Mouse (Mus musculus): ENCODE measurements around the gene Fgb. TPM values are rescaled to one million over a fixed set of nuclear protein-coding genes. Genes with fewer than 3 reads are reported as not detected.

The Fgb gene
- total and polyA plus RNA-seq, 3 experiments: not detected

GRCm38 (mm10) chr3:83053758-83054157, 4.1 kb upstream of the Fgb start:
- H3K36me3 ChIP-seq (ENCODE audit: control insufficient read depth, insufficient read depth, low read length): no peaks in the 10 kb centered on the region
- intact Hi-C loops (cut with DNase I): loop anchor here (1.0 to 10.0 kb wide), 4 partner anchors 51 to 991 kb away; partner anchors contain the start of genes Rbm46 and Tmem131l
- 22% methylated on average over 10 of the region's 10 CpGs for WGBS
- no peak overlapping the region for H3K27ac ChIP-seq
- no peaks in the 10 kb centered on the region; the same call in 1 of the 2 replicates for H3K4me1 ChIP-seq (ENCODE audit: control insufficient read depth, insufficient read depth, low read length)
- DNase-seq: peak in 1 of 2 experiments; percentile 4
- no peak for TF ChIP-seq EP300 (IDR thresholded peaks at IDR 0.05; ENCODE audit: insufficient read depth, low read depth, low read length)
- peak; percentile 83 for TF ChIP-seq CTCF (IDR thresholded peaks at IDR 0.05)
- TF ChIP-seq POLR2A (IDR thresholded peaks at IDR 0.05; ENCODE audit: insufficient read depth, low read depth, low read length): no peak
- H3K9ac ChIP-seq (ENCODE audit: low read depth, low read length): no peak overlapping the region
- H3K4me3 ChIP-seq: no peak overlapping the region
- H3K27me3 ChIP-seq (ENCODE audit: control insufficient read depth, insufficient read depth, low read length): no peaks in the 10 kb centered on the region
- 0 out of 2 replicates have a peak, but pooled peaks cover 1% of the 10 kb centered on the region for H3K79me2 ChIP-seq (replicated peaks; ENCODE audit: control insufficient read depth, insufficient read depth, low read length)

GRCm38 (mm10) chr3:83053126-83053525, 3.5 kb upstream of the Fgb start:
- no peaks in the 10 kb centered on the region for H3K36me3 ChIP-seq (ENCODE audit: control insufficient read depth, insufficient read depth, low read length)
- H3K79me2 ChIP-seq (replicated peaks; ENCODE audit: control insufficient read depth, insufficient read depth, low read length): 0 out of 2 replicates have a peak, but pooled peaks cover 1% of the 10 kb centered on the region
- DNase-seq: no peak
- no peaks in the 10 kb centered on the region for H3K27me3 ChIP-seq (ENCODE audit: control insufficient read depth, insufficient read depth, low read length)
- TF ChIP-seq POLR2A (IDR thresholded peaks at IDR 0.05; ENCODE audit: insufficient read depth, low read depth, low read length): no peak
- TF ChIP-seq CTCF (IDR thresholded peaks at IDR 0.05): no peak
- no peak for TF ChIP-seq EP300 (IDR thresholded peaks at IDR 0.05; ENCODE audit: insufficient read depth, low read depth, low read length)
- 78% methylated on average over 7 of the region's 7 CpGs for WGBS
- no peak overlapping the region for H3K4me3 ChIP-seq
- no peak overlapping the region for H3K9ac ChIP-seq (ENCODE audit: low read depth, low read length)
- intact Hi-C loops (cut with DNase I): loop anchor here (1.0 to 10.0 kb wide), 4 partner anchors 51 to 992 kb away; partner anchors contain the start of genes Rbm46 and Tmem131l
- no peak overlapping the region for H3K27ac ChIP-seq
- H3K4me1 ChIP-seq (ENCODE audit: control insufficient read depth, insufficient read depth, low read length): no peaks in the 10 kb centered on the region; the same call in 1 of the 2 replicates

- no peak for TF ChIP-seq POLR2A (IDR thresholded peaks at IDR 0.05; ENCODE audit: insufficient read depth, low read depth, low read length)
- WGBS: 83% methylated on average over 5 of the region's 5 CpGs
- no peak overlapping the region for H3K9ac ChIP-seq (ENCODE audit: low read depth, low read length)
- no peaks in the 10 kb centered on the region for H3K27me3 ChIP-seq (ENCODE audit: control insufficient read depth, insufficient read depth, low read length)
- no peaks in the 10 kb centered on the region; the same call in 1 of the 2 replicates for H3K4me1 ChIP-seq (ENCODE audit: control insufficient read depth, insufficient read depth, low read length)
- H3K79me2 ChIP-seq (replicated peaks; ENCODE audit: control insufficient read depth, insufficient read depth, low read length): 0 out of 2 replicates have a peak, but pooled peaks cover 1% of the 10 kb centered on the region
- H3K27ac ChIP-seq: no peak overlapping the region
- no peak overlapping the region for H3K4me3 ChIP-seq
- no peak for DNase-seq
- intact Hi-C loops (cut with DNase I): loop anchor here (2.0 to 10.0 kb wide), 3 partner anchors 175 to 993 kb away; partner anchors contain the start of genes Rbm46 and Tmem131l
- no peaks in the 10 kb centered on the region for H3K36me3 ChIP-seq (ENCODE audit: control insufficient read depth, insufficient read depth, low read length)
Measured at GRCm38 (mm10) chr3:83052102-83052501, 2.4 kb upstream of the Fgb start.

DNA sequence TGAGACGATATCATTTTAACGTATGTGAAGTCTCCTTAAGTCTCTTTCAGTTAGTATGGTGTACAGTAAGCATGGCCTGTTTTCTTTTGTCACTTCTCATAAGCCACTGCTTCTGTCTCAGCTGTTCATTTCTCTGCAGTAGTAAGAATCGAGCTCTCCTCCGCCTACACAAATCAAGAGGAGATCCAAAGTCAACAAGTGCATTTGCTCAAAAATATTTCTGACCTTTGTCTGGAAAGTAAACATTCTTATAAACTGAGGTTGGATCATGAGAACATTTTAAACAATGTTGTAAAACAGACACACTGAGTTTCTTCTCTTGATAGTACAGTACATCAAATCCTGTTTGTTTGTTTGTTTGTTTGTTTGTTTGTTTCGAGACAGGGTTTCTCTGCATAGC, 998 bp upstream of the Fgb start:
- H3K9ac ChIP-seq (ENCODE audit: low read depth, low read length): no peak overlapping the region
- H3K36me3 ChIP-seq (ENCODE audit: control insufficient read depth, insufficient read depth, low read length): no peaks in the 10 kb centered on the region
- no peak overlapping the region for H3K4me3 ChIP-seq
- no peak for DNase-seq
- H3K27me3 ChIP-seq (ENCODE audit: control insufficient read depth, insufficient read depth, low read length): no peaks in the 10 kb centered on the region
- no peak for TF ChIP-seq CTCF (IDR thresholded peaks at IDR 0.05)
- no peak for TF ChIP-seq EP300 (IDR thresholded peaks at IDR 0.05; ENCODE audit: insufficient read depth, low read depth, low read length)
- no peak for TF ChIP-seq POLR2A (IDR thresholded peaks at IDR 0.05; ENCODE audit: insufficient read depth, low read depth, low read length)
- 0 out of 2 replicates have a peak, but pooled peaks cover under 1% of the 10 kb centered on the region for H3K79me2 ChIP-seq (replicated peaks; ENCODE audit: control insufficient read depth, insufficient read depth, low read length)
- 55% methylated on average over 5 of the region's 5 CpGs for WGBS
- no peaks in the 10 kb centered on the region for H3K4me1 ChIP-seq (ENCODE audit: control insufficient read depth, insufficient read depth, low read length)
- intact Hi-C loops (cut with DNase I): loop anchor here (10.0 kb wide), 1 partner anchor 994 kb away; the partner anchor contains the start of gene Tmem131l
- no peak overlapping the region for H3K27ac ChIP-seq

DNA sequence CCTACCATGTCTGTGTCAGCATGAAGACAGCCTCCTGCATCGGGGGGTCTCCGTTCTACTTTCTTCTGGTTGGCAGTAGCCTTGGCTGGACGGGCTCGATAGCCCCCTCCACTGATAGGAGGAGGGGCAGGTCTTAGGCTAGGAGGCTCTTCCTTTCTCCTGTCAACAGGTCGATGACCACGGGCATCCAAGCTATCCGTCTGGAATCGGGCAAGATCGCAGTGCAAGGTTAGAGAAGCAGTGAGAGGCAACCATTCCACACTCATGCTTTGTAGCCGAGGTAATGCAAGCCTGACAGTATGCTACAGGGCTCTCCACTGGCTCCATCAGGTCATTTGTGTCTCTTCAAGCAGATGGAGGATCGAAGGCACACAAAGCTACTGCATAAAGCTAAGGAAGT, 3.0 kb downstream of the Fgb start:
- H3K36me3 ChIP-seq (ENCODE audit: control insufficient read depth, insufficient read depth, low read length): no peaks in the 10 kb centered on the region
- no peak overlapping the region for H3K27ac ChIP-seq
- H3K27me3 ChIP-seq (ENCODE audit: control insufficient read depth, insufficient read depth, low read length): 0 out of 2 replicates have a peak, but pooled peaks cover 2% of the 10 kb centered on the region
- no peaks in the 10 kb centered on the region for H3K79me2 ChIP-seq (replicated peaks; ENCODE audit: control insufficient read depth, insufficient read depth, low read length)
- no peak overlapping the region for H3K9ac ChIP-seq (ENCODE audit: low read depth, low read length)
- WGBS: 78% methylated on average over 11 of the region's 11 CpGs
- TF ChIP-seq CTCF (IDR thresholded peaks at IDR 0.05) (no peak), EP300 (IDR thresholded peaks at IDR 0.05; ENCODE audit: insufficient read depth, low read depth, low read length) (no peak), POLR2A (IDR thresholded peaks at IDR 0.05; ENCODE audit: insufficient read depth, low read depth, low read length) (no peak)
- intact Hi-C loops (cut with DNase I): no loop called here
- H3K4me3 ChIP-seq: no peak overlapping the region
- DNase-seq: no peak
- H3K4me1 ChIP-seq (ENCODE audit: control insufficient read depth, insufficient read depth, low read length): no peaks in the 10 kb centered on the region

GRCm38 (mm10) chr3:83042451-83042850, 7.2 kb downstream of the Fgb start:
- H3K9ac ChIP-seq (ENCODE audit: low read depth, low read length): no peak overlapping the region
- intact Hi-C loops (cut with DNase I): no loop called here
- H3K27ac ChIP-seq: no peak overlapping the region
- no peak for DNase-seq
- H3K27me3 ChIP-seq (ENCODE audit: control insufficient read depth, insufficient read depth, low read length): 0 out of 2 replicates have a peak, but pooled peaks cover 2% of the 10 kb centered on the region
- no peaks in the 10 kb centered on the region for H3K36me3 ChIP-seq (ENCODE audit: control insufficient read depth, insufficient read depth, low read length)
- no peak for TF ChIP-seq POLR2A (IDR thresholded peaks at IDR 0.05; ENCODE audit: insufficient read depth, low read depth, low read length)
- TF ChIP-seq EP300 (IDR thresholded peaks at IDR 0.05; ENCODE audit: insufficient read depth, low read depth, low read length): no peak
- no peak for TF ChIP-seq CTCF (IDR thresholded peaks at IDR 0.05)
- H3K4me1 ChIP-seq (ENCODE audit: control insufficient read depth, insufficient read depth, low read length): no peaks in the 10 kb centered on the region
- no peaks in the 10 kb centered on the region for H3K79me2 ChIP-seq (replicated peaks; ENCODE audit: control insufficient read depth, insufficient read depth, low read length)
- 83% methylated on average over 5 of the region's 5 CpGs for WGBS
- no peak overlapping the region for H3K4me3 ChIP-seq
